Mouse (Mus musculus): Measurements from ENCODE around the gene Tmem189. TPM values are rescaled to one million over a fixed set of nuclear protein-coding genes. Genes with fewer than 3 reads are reported as not detected.
A peak's percentile ranks its signal among the peaks of the same experiment; 100 is the strongest.

The Tmem189 gene
- polyA plus RNA-seq, 1 experiment from 2014 or later: 13.7 TPM

- no peak overlapping the region for H3K4me2 ChIP-seq (ENCODE audit: low read depth, low read length)
- no peak overlapping the region for H3K9ac ChIP-seq (ENCODE audit: low read depth, low read length)
- peaks cover 4% of the 10 kb centered on the region for H3K4me1 ChIP-seq (ENCODE audit: control insufficient read depth, low read depth, low read length)
- no peaks in the 10 kb centered on the region for H3K36me3 ChIP-seq (ENCODE audit: control insufficient read depth, insufficient read depth)
- H3K27me3 ChIP-seq (ENCODE audit: control insufficient read depth, insufficient read depth, low read depth, low read length): no peaks in the 10 kb centered on the region
- WGBS (ENCODE audit: insufficient replicate concordance): 32% methylated on average over 5 of the region's 5 CpGs
- no peak overlapping the region for H3K27ac ChIP-seq (ENCODE audit: low read length)
- ATAC-seq (ENCODE audit: low read depth): no peak
- H3K9me3 ChIP-seq (replicated peaks; ENCODE audit: control insufficient read depth, low read length): no peaks in the 10 kb centered on the region
- H3K4me3 ChIP-seq (ENCODE audit: low read depth, low read length): no peak overlapping the region
These were observed 9.0 kb downstream of the Tmem189 start for GRCm38 (mm10) chr2:167680657-167681056.

GRCm38 (mm10) chr2:167679902-167680430, 9.7 kb downstream of the Tmem189 start:
- H3K36me3 ChIP-seq (ENCODE audit: control insufficient read depth, insufficient read depth): no peaks in the 10 kb centered on the region
- peaks cover 4% of the 10 kb centered on the region for H3K4me1 ChIP-seq (ENCODE audit: control insufficient read depth, low read depth, low read length)
- 0% methylated on average over 13 of the region's 13 CpGs for WGBS (ENCODE audit: insufficient replicate concordance)
- no peak overlapping the region for H3K4me2 ChIP-seq (ENCODE audit: low read depth, low read length)
- H3K9me3 ChIP-seq (replicated peaks; ENCODE audit: control insufficient read depth, low read length): no peaks in the 10 kb centered on the region
- no peaks in the 10 kb centered on the region for H3K27me3 ChIP-seq (ENCODE audit: control insufficient read depth, insufficient read depth, low read depth, low read length)
- no peak overlapping the region for H3K9ac ChIP-seq (ENCODE audit: low read depth, low read length)
- no peak overlapping the region for H3K4me3 ChIP-seq (ENCODE audit: low read depth, low read length)
- H3K27ac ChIP-seq (ENCODE audit: low read length): no peak overlapping the region
- ATAC-seq (ENCODE audit: low read depth): peak; percentile 74

GRCm38 (mm10) chr2:167678600-167678999, 11.0 kb downstream of the Tmem189 start:
- WGBS (ENCODE audit: insufficient replicate concordance): 45% methylated on average over 5 of the region's 5 CpGs
- H3K4me2 ChIP-seq (ENCODE audit: low read depth, low read length): no peak overlapping the region
- ATAC-seq (ENCODE audit: low read depth): no peak

GRCm38 (mm10) chr2:167675120-167675909, 14.3 kb downstream of the Tmem189 start:
- H3K4me2 ChIP-seq (ENCODE audit: low read depth, low read length): no peak overlapping the region
- H3K4me1 ChIP-seq (ENCODE audit: control insufficient read depth, low read depth, low read length): peaks cover 30% of the 10 kb centered on the region
- no peak overlapping the region for H3K27ac ChIP-seq (ENCODE audit: low read length)
- no peaks in the 10 kb centered on the region for H3K27me3 ChIP-seq (ENCODE audit: control insufficient read depth, insufficient read depth, low read depth, low read length)
- H3K36me3 ChIP-seq (ENCODE audit: control insufficient read depth, insufficient read depth): no peaks in the 10 kb centered on the region
- no peak for ATAC-seq (ENCODE audit: low read depth)
- H3K9ac ChIP-seq (ENCODE audit: low read depth, low read length): no peak overlapping the region
- WGBS (ENCODE audit: insufficient replicate concordance): 30% methylated on average over 14 of the region's 14 CpGs
- no peaks in the 10 kb centered on the region for H3K9me3 ChIP-seq (replicated peaks; ENCODE audit: control insufficient read depth, low read length)
- no peak overlapping the region for H3K4me3 ChIP-seq (ENCODE audit: low read depth, low read length)

More at GRCm38 (mm10) chr2:167678600-167678999, 11.0 kb downstream of the Tmem189 start:
- H3K36me3 ChIP-seq (ENCODE audit: control insufficient read depth, insufficient read depth): no peaks in the 10 kb centered on the region
- no peak overlapping the region for H3K27ac ChIP-seq (ENCODE audit: low read length)
- no peak overlapping the region for H3K9ac ChIP-seq (ENCODE audit: low read depth, low read length)
- peaks cover 4% of the 10 kb centered on the region for H3K4me1 ChIP-seq (ENCODE audit: control insufficient read depth, low read depth, low read length)
- H3K27me3 ChIP-seq (ENCODE audit: control insufficient read depth, insufficient read depth, low read depth, low read length): no peaks in the 10 kb centered on the region
- no peaks in the 10 kb centered on the region for H3K9me3 ChIP-seq (replicated peaks; ENCODE audit: control insufficient read depth, low read length)
- H3K4me3 ChIP-seq (ENCODE audit: low read depth, low read length): no peak overlapping the region

GRCm38 (mm10) chr2:167672212-167672685, 17.4 kb downstream of the Tmem189 start:
- no peaks in the 10 kb centered on the region for H3K36me3 ChIP-seq (ENCODE audit: control insufficient read depth, insufficient read depth)
- ATAC-seq (ENCODE audit: low read depth): peak; percentile 93
- no peaks in the 10 kb centered on the region for H3K9me3 ChIP-seq (replicated peaks; ENCODE audit: control insufficient read depth, low read length)
- peak overlapping the region; percentile 88 for H3K27ac ChIP-seq (ENCODE audit: low read length)
- no peaks in the 10 kb centered on the region for H3K27me3 ChIP-seq (ENCODE audit: control insufficient read depth, insufficient read depth, low read depth, low read length)
- H3K4me3 ChIP-seq (ENCODE audit: low read depth, low read length): peak overlapping the region; percentile 43
- 17% methylated on average over 13 of the region's 13 CpGs for WGBS (ENCODE audit: insufficient replicate concordance)
- H3K4me1 ChIP-seq (ENCODE audit: control insufficient read depth, low read depth, low read length): peaks cover 26% of the 10 kb centered on the region
- H3K4me2 ChIP-seq (ENCODE audit: low read depth, low read length): peak overlapping the region; percentile 55
- H3K9ac ChIP-seq (ENCODE audit: low read depth, low read length): peak overlapping the region; percentile 41

GRCm38 (mm10) chr2:167671101-167671633, 18.5 kb downstream of the Tmem189 start:
- ATAC-seq (ENCODE audit: low read depth): no peak
- 73% methylated on average over 5 of the region's 5 CpGs for WGBS (ENCODE audit: insufficient replicate concordance)
- Histone ChIP-seq H3K9me3 (replicated peaks; ENCODE audit: control insufficient read depth, low read length) (no peaks in the 10 kb centered on the region), H3K4me3 (ENCODE audit: low read depth, low read length) (no peak overlapping the region), H3K36me3 (ENCODE audit: control insufficient read depth, insufficient read depth) (no peaks in the 10 kb centered on the region), H3K4me1 (ENCODE audit: control insufficient read depth, low read depth, low read length) (peaks cover 26% of the 10 kb centered on the region), H3K9ac (ENCODE audit: low read depth, low read length) (peak overlapping the region; percentile 28), H3K27ac (ENCODE audit: low read length) (peak overlapping the region; percentile 48), H3K4me2 (ENCODE audit: low read depth, low read length) (no peak overlapping the region), H3K27me3 (ENCODE audit: control insufficient read depth, insufficient read depth, low read depth, low read length) (no peaks in the 10 kb centered on the region)

- WGBS (ENCODE audit: insufficient replicate concordance): 57% methylated on average over 4 of the region's 4 CpGs
- H3K4me2 ChIP-seq (ENCODE audit: low read depth, low read length): no peak overlapping the region
- H3K36me3 ChIP-seq (ENCODE audit: control insufficient read depth, insufficient read depth): no peaks in the 10 kb centered on the region
- H3K9me3 ChIP-seq (replicated peaks; ENCODE audit: control insufficient read depth, low read length): no peaks in the 10 kb centered on the region
- no peaks in the 10 kb centered on the region for H3K27me3 ChIP-seq (ENCODE audit: control insufficient read depth, insufficient read depth, low read depth, low read length)
- H3K4me3 ChIP-seq (ENCODE audit: low read depth, low read length): no peak overlapping the region
- no peak overlapping the region for H3K27ac ChIP-seq (ENCODE audit: low read length)
- ATAC-seq (ENCODE audit: low read depth): no peak
- no peak overlapping the region for H3K9ac ChIP-seq (ENCODE audit: low read depth, low read length)
- H3K4me1 ChIP-seq (ENCODE audit: control insufficient read depth, low read depth, low read length): peaks cover 26% of the 10 kb centered on the region
These were observed 20.2 kb downstream of the Tmem189 start for GRCm38 (mm10) chr2:167669398-167669797.

- 72% methylated on average over 5 of the region's 5 CpGs for WGBS (ENCODE audit: insufficient replicate concordance)
- Histone ChIP-seq H3K9ac (ENCODE audit: low read depth, low read length) (no peak overlapping the region), H3K36me3 (ENCODE audit: control insufficient read depth, insufficient read depth) (no peaks in the 10 kb centered on the region), H3K27me3 (ENCODE audit: control insufficient read depth, insufficient read depth, low read depth, low read length) (no peaks in the 10 kb centered on the region), H3K4me1 (ENCODE audit: control insufficient read depth, low read depth, low read length) (peaks cover 25% of the 10 kb centered on the region), H3K4me3 (ENCODE audit: low read depth, low read length) (no peak overlapping the region), H3K4me2 (ENCODE audit: low read depth, low read length) (no peak overlapping the region), H3K27ac (ENCODE audit: low read length) (no peak overlapping the region), H3K9me3 (replicated peaks; ENCODE audit: control insufficient read depth, low read length) (no peaks in the 10 kb centered on the region)
- no peak for ATAC-seq (ENCODE audit: low read depth)
These were observed 21.2 kb downstream of the Tmem189 start for GRCm38 (mm10) chr2:167668426-167668825.
